Mouse (Mus musculus): ENCODE measurements around the gene Plekhg6. TPM values are rescaled to one million over a fixed set of nuclear protein-coding genes. Genes with fewer than 3 reads are reported as not detected.

Gene Plekhg6
- total RNA-seq, 2 experiments from 2014 or later, result not detected

GRCm38 (mm10) chr6:125389853-125390252, 9.3 kb upstream of the Plekhg6 start:
- DNase-seq, result no peak
- intact Hi-C loops (cut with DNase I), result no loop called here

GRCm38 (mm10) chr6:125386080-125386479, 5.5 kb upstream of the Plekhg6 start:
- intact Hi-C loops (cut with DNase I), result no loop called here

GRCm38 (mm10) chr6:125385066-125385974, 4.7 kb upstream of the Plekhg6 start:
- intact Hi-C loops (cut with DNase I), result no loop called here
- no peak for DNase-seq

More at GRCm38 (mm10) chr6:125386080-125386479, 5.5 kb upstream of the Plekhg6 start:
- no peak for DNase-seq

GRCm38 (mm10) chr6:125382024-125382423, 1.4 kb upstream of the Plekhg6 start:
- no peak for DNase-seq

GRCm38 (mm10) chr6:125379781-125380180, 812 bp downstream of the Plekhg6 start:
- intact Hi-C loops (cut with DNase I), result no loop called here
- no peak for DNase-seq

More at GRCm38 (mm10) chr6:125382024-125382423, 1.4 kb upstream of the Plekhg6 start:
- intact Hi-C loops (cut with DNase I), result no loop called here

- intact Hi-C loops (cut with DNase I), result no loop called here
- DNase-seq, result no peak
These were observed 2.0 kb downstream of the Plekhg6 start for GRCm38 (mm10) chr6:125378621-125379020.

GRCm38 (mm10) chr6:125377582-125378451, 2.8 kb downstream of the Plekhg6 start:
- intact Hi-C loops (cut with DNase I), result no loop called here
- DNase-seq, result peak in 1 of 2 experiments; percentile 39

GRCm38 (mm10) chr6:125377042-125377441, 3.6 kb downstream of the Plekhg6 start:
- no peak for DNase-seq
- intact Hi-C loops (cut with DNase I), result no loop called here

- intact Hi-C loops (cut with DNase I), result no loop called here
These were observed 12.7 kb downstream of the Plekhg6 start for GRCm38 (mm10) chr6:125367758-125368371.

GRCm38 (mm10) chr6:125366133-125366532, 14.5 kb downstream of the Plekhg6 start:
- DNase-seq, result no peak
- intact Hi-C loops (cut with DNase I), result no loop called here

More at GRCm38 (mm10) chr6:125367758-125368371, 12.7 kb downstream of the Plekhg6 start:
- DNase-seq, result no peak

GRCm38 (mm10) chr6:125365522-125365921, 15.1 kb downstream of the Plekhg6 start:
- DNase-seq, result no peak
- intact Hi-C loops (cut with DNase I), result no loop called here

GRCm38 (mm10) chr6:125364448-125364847, 16.1 kb downstream of the Plekhg6 start:
- intact Hi-C loops (cut with DNase I), result loop anchor here (5.0 kb wide), 2 partner anchors 37 to 87 kb away; no protein-coding TSS in a partner anchor
- peak in 1 of 2 experiments; percentile 14 for DNase-seq

- intact Hi-C loops (cut with DNase I), result loop anchor here (5.0 kb wide), 2 partner anchors 36 to 86 kb away; no protein-coding TSS in a partner anchor
- no peak for DNase-seq
These were observed 16.9 kb downstream of the Plekhg6 start for GRCm38 (mm10) chr6:125363451-125364242.

GRCm38 (mm10) chr6:125363021-125363420, 17.6 kb downstream of the Plekhg6 start:
- no peak for DNase-seq
- intact Hi-C loops (cut with DNase I), result loop anchor here (5.0 kb wide), 2 partner anchors 36 to 86 kb away; no protein-coding TSS in a partner anchor

GRCm38 (mm10) chr6:125361467-125362291, 18.9 kb downstream of the Plekhg6 start:
- intact Hi-C loops (cut with DNase I), result loop anchor here (5.0 kb wide), 2 partner anchors 34 to 84 kb away; no protein-coding TSS in a partner anchor
- DNase-seq, result peak in 1 of 2 experiments; percentile 48

- intact Hi-C loops (cut with DNase I), result loop anchor here (5.0 kb wide), 2 partner anchors 34 to 84 kb away; no protein-coding TSS in a partner anchor
- no peak for DNase-seq
These were observed 19.7 kb downstream of the Plekhg6 start for GRCm38 (mm10) chr6:125360846-125361245.

GRCm38 (mm10) chr6:125359999-125360398, 20.6 kb downstream of the Plekhg6 start:
- intact Hi-C loops (cut with DNase I), result loop anchor here (5.0 kb wide), 2 partner anchors 33 to 83 kb away; no protein-coding TSS in a partner anchor
- no peak for DNase-seq

- intact Hi-C loops (cut with DNase I), result no loop called here
- no peak for DNase-seq
These were observed 23.3 kb downstream of the Plekhg6 start for GRCm38 (mm10) chr6:125357334-125357733.

Measured in gastrocnemius, postnatal 36 days (tissue).